Mouse (Mus musculus): ENCODE results near the gene Efhd2.

Efhd2 gene

GRCm38 (mm10) chr4:141858501-141858900 lies 16.2 kb downstream of the Efhd2 start:
- no peak for DNase-seq (ENCODE audit: extremely low spot score)

- DNase-seq (ENCODE audit: extremely low spot score) = peak; percentile 82
Measured at GRCm38 (mm10) chr4:141857422-141857930, 17.2 kb downstream of the Efhd2 start.

- peak; percentile 22 for DNase-seq (ENCODE audit: extremely low spot score)
Measured at GRCm38 (mm10) chr4:141853437-141853836, 21.3 kb downstream of the Efhd2 start.

DNA sequence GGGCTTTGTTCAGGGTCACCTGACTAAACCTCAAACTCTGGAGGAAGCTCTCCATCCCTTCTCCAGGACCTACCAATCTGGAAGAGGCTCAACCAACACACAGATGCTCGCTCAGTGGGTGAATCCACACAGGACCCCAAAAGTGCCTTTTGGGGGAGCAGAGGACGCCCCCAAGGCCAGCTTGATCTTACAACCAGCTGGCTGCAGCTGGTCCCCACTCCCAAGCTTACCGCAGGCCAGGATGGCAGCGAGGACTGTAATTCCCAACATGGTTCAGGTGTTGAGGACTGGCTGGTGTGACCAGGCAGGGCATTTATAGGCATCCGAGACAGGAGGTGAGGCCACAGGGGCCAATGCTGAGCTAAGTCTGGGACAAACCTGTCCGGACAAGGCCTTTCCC lies 28.7 kb downstream of the Efhd2 start, which contains the start of gene Ctrc:
Gene Ctrc (minus strand): TSS at position 361 of the 400 bp plus-strand sequence.
- no peak for DNase-seq (ENCODE audit: extremely low spot score)

- DNase-seq (ENCODE audit: extremely low spot score) = no peak
Measured at GRCm38 (mm10) chr4:141834536-141835095, 40.1 kb downstream of the Efhd2 start.

- no peak for DNase-seq (ENCODE audit: extremely low spot score)
Measured at GRCm38 (mm10) chr4:141833911-141834310, 40.8 kb downstream of the Efhd2 start.

GRCm38 (mm10) chr4:141831361-141831760 lies 43.4 kb downstream of the Efhd2 start:
- DNase-seq (ENCODE audit: extremely low spot score) = no peak

GRCm38 (mm10) chr4:141830381-141830780 lies 44.3 kb downstream of the Efhd2 start:
- no peak for DNase-seq (ENCODE audit: extremely low spot score)

DNA sequence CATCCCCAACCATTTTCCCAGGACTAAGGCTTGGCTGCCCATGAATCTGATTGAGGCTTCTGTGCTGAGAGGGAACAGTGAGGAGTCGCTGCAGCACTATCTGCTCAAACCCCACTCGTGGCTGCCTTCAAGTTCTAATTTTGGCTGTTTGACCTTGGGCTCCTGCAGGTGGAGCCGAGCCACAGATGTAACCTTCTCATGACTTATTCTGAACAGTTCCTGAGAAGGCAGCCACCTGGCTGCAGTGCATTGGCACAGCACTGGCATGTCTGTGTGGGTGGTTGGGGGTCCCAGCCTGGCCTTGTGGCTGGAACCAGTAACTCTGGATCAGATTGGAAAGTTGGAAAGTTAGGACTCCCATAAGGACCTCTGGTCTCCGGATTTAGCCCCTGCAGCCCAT lies 46.5 kb downstream of the Efhd2 start:
- DNase-seq (ENCODE audit: extremely low spot score) = no peak

DNA sequence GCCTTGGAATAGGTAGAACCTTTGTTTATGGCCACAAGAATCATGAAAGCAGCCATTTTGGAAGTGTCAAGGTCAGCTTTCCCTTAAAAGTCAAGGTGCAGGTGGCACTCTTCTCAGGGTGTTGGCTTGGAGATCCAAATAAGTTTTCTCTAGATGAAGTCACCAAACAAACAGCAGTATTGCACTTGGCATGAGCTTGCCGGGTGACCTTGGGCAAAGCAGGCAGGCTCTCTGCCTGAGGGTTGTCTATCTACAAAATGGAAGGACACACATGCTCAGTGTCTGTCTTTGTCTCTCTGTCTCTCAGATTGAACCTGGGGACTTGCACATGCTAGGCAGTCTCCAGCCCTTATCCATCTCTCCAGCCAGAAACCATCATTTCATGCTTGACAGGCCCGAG lies 47.3 kb downstream of the Efhd2 start:
- no peak for DNase-seq (ENCODE audit: extremely low spot score)

GRCm38 (mm10) chr4:141826060-141826459 lies 48.7 kb downstream of the Efhd2 start, which contains the start of gene Cela2a:
TSS of gene Cela2a (minus strand) at chr4:141826160.
- DNase-seq (ENCODE audit: extremely low spot score) = no peak

DNA sequence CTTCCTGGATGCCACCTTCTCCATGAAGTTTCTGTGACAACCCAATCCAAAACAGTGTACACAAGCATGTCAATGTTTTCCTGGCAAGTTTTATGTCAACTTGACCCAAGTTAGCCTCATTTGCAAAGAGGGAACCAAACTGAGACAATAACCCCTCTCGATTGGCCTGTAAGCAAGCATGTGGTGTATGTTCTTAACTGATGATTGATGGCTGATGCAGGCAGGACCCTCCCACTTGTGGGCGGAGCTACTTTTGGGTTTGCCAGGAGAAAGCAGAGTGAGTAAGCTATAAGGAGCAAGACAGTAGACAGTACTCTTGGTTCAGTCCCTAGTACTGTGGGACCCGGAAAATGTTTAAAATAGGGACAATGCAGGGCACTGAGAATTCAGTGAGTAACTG lies 51.7 kb downstream of the Efhd2 start:
- DNase-seq (ENCODE audit: extremely low spot score) = peak; percentile 17

GRCm38 (mm10) chr4:141822089-141822488 lies 52.6 kb downstream of the Efhd2 start:
- no peak for DNase-seq (ENCODE audit: extremely low spot score)

- DNase-seq (ENCODE audit: extremely low spot score) = no peak
Measured at GRCm38 (mm10) chr4:141821178-141821577, 53.5 kb downstream of the Efhd2 start.

DNA sequence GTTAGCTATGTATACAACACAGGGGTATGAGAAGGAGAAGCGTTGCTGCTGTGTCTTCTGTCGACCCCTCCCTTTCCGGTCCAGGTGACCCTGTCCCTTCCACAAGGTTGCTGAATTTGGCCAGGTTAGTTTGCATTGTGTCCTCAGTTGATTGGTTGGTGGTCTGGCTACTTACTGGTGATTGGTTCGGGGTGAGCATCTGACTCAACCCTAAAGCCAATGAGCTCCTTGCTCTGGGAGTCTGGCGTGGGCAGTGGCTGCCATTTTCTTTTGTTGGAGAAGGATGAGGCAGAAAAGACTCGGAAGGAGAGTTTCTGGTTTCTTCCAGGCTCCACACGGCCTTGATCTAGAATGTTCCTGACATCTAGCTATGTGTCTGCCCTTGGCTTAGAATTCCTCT lies 55.4 kb downstream of the Efhd2 start:
- DNase-seq (ENCODE audit: extremely low spot score) = no peak

GRCm38 (mm10) chr4:141818861-141819260 lies 55.9 kb downstream of the Efhd2 start:
- DNase-seq (ENCODE audit: extremely low spot score) = no peak

- no peak for DNase-seq (ENCODE audit: extremely low spot score)
Measured at GRCm38 (mm10) chr4:141817706-141818105, 57.0 kb downstream of the Efhd2 start.

- no peak for DNase-seq (ENCODE audit: extremely low spot score)
Measured at GRCm38 (mm10) chr4:141816776-141817655, 57.7 kb downstream of the Efhd2 start.

GRCm38 (mm10) chr4:141816267-141816666 lies 58.5 kb downstream of the Efhd2 start:
- no peak for DNase-seq (ENCODE audit: extremely low spot score)

DNA sequence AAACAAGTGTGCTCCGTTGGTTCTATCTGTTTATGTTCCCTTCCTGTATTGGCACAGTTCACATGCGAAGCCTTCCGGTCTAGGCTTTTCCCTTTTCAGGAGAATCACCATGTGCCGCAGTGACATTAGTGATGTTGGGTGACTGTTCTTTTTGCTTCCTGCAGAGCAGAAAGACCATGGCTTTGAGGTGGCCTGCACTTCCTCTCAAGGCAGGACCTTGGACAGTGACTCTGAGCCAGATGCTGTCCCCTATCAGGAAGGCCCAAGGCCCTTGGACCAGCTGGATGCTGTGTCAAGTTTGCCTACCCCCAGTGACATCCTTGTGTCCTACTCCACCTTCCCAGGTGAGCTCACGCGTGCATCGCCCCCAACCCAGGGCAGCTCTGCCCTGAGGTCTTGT lies 63.3 kb downstream of the Efhd2 start:
- DNase-seq (ENCODE audit: extremely low spot score) = no peak

DNA sequence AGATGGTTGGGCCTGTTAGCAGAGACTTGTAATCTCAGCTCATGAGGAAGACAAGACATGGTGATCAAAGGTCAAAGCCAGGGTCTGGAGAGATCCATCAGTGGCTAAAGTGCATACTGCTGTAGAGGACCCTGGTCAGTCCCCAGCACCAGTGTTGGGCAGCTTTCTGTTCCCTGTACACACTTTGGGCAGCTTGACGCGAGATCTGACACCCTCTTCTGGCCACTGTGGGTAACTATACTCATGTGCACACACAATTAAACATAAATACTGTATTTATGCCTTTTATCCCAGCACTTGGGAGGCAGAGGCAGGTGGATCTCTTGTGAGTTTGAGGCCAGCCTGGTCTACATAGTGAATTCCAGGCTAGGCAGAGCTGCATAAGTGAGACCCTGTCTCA lies 63.7 kb downstream of the Efhd2 start:
- no peak for DNase-seq (ENCODE audit: extremely low spot score)

DNA sequence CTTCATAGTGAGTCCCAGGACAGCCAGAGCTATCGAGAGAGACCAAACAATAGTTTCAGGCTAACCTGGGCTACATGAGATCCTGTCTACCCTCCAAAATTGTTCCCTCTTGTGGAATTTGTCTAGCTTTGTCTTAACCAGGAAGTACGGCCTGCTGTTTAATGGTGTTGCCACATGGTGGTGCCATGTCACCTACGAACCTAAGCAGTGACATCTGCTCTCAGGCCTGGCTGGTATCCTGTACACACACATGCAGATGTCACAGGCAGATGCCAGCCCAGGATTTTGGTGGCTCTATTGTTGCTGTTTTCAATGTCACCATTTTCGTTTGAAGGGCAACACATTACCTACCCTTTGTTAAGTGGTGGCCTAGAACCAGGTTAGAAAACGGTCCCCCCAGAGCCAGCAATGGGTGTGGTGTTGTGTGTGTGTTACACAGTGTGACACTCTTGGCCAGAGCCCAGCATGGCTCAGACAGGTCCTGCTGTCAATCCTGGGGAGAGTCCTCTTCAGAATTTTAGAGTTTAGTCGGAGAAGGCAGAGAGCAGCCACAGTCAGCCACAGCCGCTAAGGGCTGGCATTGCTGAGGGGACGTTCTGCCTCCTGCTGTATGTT lies 64.8 kb downstream of the Efhd2 start:
- DNase-seq (ENCODE audit: extremely low spot score) = peak; percentile 38

Measured in embryo, embryonic 9.5 days (tissue).